Mouse (Mus musculus) G1E-ER4 (cell line): Measurements from ENCODE around the gene 1700013G24Rik. TPM values are rescaled to one million over a fixed set of nuclear protein-coding genes. Genes with fewer than 3 reads are reported as not detected.

Source experiments
- GATA1 ChIP-seq: IDR thresholded peaks from one replicate; pipeline ENCODE4 v1.8.0; 2012; ENCODE audit warnings: low read length, inconsistent platforms
- polyA plus RNA-seq: library from polyadenylated mRNA; stranded (reverse); fragments of >175 nt; gene quantifications from 2 replicates; pipeline ENCODE4 v1.2.3, GENCODE M21; 2012

The 1700013G24Rik gene
- polyA plus RNA-seq, 1 experiment: not detected

DNA sequence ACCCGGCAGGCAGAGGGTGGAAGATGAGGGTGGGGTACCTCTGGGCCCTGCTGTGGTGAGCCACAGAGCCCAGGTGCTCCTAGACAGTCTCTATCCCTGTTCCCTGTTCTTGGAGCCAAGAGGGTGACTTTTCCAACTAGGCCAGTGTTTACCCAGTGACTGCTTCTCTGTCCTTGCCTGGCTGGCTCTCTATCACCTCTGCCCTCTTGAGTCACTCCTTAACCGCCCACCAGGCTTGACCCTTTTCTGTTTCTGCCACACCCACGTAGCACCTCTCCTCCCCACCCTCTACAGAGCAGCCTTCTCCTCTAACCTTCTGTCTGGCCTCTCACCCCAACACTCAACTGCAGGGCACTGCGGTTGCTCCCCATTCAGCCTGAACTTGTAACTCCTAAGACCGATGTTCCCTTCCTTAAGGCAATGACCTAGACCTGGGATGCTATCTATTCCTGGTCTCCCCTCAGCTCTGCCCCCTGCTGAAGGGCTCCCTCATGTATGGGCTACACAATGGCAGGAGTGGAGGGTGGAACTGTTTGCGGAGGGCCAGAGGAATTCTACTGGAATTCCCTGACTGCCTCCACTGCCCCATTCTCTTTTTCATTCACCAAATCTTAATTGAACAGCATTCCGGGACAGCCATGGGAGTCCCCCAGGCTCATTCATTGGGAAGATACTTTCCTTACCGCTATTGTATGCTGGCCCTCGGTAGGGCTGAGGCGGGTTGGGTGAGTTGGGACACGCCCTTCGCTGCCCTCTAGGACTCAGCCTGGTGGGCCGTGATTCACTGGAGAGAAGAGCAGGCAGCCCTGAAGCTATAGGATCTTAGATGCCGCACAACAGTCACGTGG is 17.0 kb downstream of the 1700013G24Rik start:
- TF ChIP-seq GATA1: no peak

DNA sequence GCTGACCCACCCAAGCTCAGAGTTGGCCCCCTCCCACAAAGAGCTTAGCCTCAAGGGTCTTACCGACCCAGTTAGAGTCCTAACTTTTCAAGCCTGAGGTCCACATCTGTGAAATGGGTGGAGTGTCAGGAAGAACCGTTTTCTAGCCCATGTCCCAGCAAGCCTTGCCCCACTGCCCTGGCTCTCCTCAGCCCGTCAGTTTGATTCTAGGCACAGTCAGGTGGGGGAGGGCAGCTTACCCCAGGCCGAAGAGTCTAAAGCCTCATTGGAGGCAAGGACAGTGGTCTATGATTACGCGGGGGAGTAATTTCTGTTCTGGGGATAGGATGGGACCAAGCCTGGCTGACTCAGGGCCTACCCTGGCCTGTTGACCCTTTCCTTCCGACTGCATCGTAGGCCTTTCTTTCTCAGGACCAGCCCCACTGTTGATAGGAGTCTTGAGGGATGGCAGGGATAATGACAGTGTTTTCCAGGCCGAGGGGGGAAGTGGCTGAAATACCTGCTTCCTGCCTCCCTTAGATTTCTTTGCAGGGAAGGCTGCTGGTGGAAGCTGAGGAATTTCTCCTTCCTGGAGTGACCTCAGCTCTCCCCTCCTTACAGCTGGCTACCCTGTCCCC is 17.7 kb downstream of the 1700013G24Rik start:
- TF ChIP-seq GATA1: no peak

DNA sequence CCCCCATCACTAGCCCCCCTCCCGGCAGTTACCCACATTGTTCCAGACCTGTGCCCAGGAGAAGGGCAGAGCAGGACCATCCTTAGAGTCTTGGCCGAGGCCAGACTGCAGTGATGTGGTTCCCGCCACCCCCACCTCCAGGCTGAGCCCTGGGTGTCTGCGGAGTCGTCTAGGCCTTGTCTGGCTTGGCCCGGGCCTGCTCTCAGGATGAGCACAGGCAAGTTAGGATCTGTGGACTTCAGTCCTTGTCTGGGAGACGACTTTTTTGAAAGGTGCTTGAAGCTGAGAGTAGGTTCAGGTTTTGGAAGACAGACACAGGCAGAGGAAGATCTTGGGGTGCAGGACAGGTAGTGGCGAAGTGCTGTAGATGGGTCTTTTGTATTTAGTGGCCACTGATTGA is 18.2 kb downstream of the 1700013G24Rik start:
- TF ChIP-seq GATA1: no peak

- TF ChIP-seq GATA1: no peak
Measured at GRCm38 (mm10) chr4:137473240-137473639, 20.2 kb downstream of the 1700013G24Rik start.

DNA sequence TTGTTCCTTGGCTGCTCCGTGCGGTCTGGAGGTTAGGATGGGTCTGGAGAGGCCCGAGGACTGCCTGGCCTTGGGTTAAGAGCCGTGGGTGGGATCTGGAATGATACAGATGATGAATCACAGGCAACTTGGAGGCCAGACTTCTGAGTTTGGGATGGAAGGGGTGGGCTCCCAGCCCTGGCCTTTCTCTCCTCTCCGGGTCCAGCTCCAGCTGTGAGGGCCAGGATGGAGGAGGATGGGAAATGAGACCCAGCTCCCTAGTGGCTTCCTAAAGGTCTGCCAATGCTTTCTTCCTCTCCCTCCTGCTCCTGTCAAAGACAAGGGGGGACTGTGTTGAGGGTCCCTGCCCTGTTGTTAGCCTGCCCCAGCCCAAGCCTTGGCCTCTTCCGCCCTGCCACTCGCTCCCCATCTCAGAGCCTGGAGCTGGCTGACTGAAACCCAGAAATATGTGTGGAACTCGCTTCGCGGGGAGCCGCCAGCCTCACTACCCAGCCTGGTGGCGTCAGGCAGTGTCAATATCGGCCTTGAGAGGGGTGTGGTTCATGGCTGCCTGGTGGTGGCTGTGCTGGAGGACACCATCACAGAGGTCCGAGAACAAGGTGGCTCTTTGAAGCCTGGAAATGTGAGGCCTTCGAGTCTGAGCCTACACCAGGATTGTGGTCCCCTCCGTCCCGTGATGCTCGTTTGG is 20.8 kb downstream of the 1700013G24Rik start:
- no peak for TF ChIP-seq GATA1

GRCm38 (mm10) chr4:137474694-137475093 is 21.6 kb downstream of the 1700013G24Rik start:
- TF ChIP-seq GATA1: no peak

- TF ChIP-seq GATA1: no peak
Measured at GRCm38 (mm10) chr4:137475271-137476050, 22.4 kb downstream of the 1700013G24Rik start.

- no peak for TF ChIP-seq GATA1
Measured at GRCm38 (mm10) chr4:137476065-137476760, 23.1 kb downstream of the 1700013G24Rik start.

DNA sequence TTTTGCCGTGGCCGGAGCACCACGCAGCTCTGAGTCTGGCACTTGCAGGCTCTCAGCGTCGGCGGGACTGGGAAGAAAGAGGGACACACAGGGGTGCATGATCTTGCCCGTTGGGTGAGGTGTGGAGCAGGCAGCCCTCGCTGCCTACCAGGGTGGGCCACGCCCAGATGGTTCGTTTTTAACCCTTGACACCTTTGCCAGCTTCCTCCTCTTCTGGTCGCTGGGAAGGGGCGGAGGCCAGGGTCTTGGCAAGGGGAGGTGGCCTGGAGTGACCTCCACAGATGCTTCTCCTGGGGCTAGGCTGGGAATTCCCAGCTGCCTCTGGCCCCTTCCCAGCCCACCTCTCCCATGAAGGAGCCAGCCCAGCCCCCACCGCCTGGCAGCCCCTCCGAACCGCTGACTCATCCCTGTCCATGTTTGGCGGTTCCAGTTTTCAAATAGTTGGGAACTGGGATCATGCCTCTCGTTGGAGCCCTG is 23.7 kb downstream of the 1700013G24Rik start:
- TF ChIP-seq GATA1: no peak

- TF ChIP-seq GATA1: no peak
Measured at GRCm38 (mm10) chr4:137477611-137478010, 24.5 kb downstream of the 1700013G24Rik start.

- no peak for TF ChIP-seq GATA1
Measured at GRCm38 (mm10) chr4:137478306-137478705, 25.2 kb downstream of the 1700013G24Rik start.

DNA sequence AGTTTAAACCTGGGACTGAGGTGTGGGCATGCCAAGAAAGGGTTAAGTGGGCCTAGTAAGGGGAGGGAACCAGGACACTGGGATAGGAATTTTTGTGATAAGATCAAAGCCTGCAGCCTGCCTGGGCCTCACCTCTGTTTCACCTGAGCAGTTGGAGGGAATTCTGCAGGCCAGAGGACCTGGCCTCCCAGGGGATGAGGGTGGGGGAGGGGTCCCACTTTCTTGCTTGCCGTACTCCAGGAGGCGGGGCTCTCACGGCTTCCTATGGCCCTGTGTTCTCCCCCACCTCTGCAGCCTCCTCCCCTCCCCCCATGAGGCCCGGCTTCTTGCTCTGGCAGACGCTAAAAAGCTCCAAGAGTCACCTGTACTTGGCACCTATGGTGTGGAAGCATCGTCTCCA is 26.7 kb downstream of the 1700013G24Rik start:
- TF ChIP-seq GATA1: no peak

DNA sequence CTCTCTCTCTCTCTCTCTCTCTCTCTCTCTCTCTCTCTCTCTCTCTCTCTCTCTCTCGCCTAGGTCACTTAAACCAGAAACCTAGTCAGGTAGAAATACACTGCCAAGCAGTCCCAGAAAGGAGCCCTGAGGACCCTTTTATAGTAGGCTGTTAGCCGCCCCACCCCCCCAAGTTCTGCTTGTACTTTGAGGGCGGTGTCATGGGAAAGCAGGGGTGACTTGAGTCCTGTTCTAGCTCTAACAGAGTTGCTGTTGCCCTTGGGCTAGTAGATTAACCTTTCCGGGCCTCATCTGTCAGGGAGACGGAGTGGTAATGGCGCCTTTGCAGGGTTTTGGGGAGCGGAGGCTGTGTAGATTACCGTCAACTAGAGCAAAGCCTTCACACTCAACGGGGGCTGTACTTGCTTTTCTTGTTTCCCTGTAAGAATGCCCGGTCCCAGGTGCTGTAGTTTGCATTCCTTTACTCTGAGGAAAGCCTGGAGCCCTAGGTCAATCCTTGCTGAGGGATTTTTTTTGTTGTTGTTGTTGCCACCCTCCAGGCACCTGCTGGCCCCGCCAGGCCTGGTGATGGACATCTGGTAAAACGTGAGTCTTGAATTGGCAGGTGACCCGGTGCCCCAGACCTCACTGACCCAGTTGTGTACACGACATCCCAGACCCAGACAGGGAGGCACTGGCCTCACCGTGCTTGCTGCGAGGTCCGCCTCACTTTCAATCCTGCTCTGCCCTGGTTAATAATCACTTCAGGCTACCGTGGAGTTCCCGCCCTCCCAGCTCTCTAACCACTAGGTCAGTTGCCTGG is 27.3 kb downstream of the 1700013G24Rik start:
- TF ChIP-seq GATA1: no peak

DNA sequence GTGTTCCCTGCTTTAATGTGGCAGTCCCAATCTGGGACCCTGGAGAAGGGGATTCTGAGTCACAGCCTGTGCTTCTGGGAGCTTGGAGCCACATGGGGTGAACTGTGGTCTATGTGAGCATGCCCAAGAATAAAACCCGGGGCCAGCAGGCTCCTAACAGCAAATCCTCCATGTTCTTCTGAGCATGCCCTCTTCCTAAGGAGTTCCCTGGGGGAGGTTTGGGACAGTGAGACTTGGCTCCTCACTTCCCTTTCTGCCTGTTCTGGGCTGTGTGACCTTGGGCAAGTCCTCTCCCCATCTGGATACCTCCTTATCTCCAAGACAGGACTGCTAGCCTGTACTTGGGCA is 27.9 kb downstream of the 1700013G24Rik start:
- TF ChIP-seq GATA1: no peak
